Mouse (Mus musculus) spleen, adult 2 months (tissue): ENCODE data around the gene Cmtm3.

Experiments used
- CTCF ChIP-seq: fragments of 200-500 bp; IDR thresholded peaks from 2 replicates; pipeline ENCODE4 v1.5.1; 2011; ENCODE audit warnings: mild to moderate bottlenecking, inconsistent platforms; ENCODE audit not compliant: insufficient read depth, insufficient read length, insufficient replicate concordance; ENCODE audit errors: extremely low read depth
- POLR2A ChIP-seq: fragments of 200-500 bp; IDR thresholded peaks from 2 replicates; pipeline ENCODE4 v1.6.1; 2011; ENCODE audit warnings: low read depth, low read length, inconsistent platforms

GRCm38 (mm10) chr8:104379301-104379836 is 40.2 kb downstream of the Cmtm3 start:
- TF ChIP-seq POLR2A = no peak
- no peak for TF ChIP-seq CTCF
